Mouse (Mus musculus): ENCODE measurements around the gene Rad9b.

GRCm38 (mm10) chr5:122402160-122402559, 48.1 kb upstream of the Rad9b start:
- TF ChIP-seq GATA1 (IDR thresholded peaks at IDR 0.05; ENCODE audit: borderline replicate concordance, low read length) (no peak), FLI1 (IDR thresholded peaks at IDR 0.05; ENCODE audit: low read length) (no peak)

Measured in megakaryocyte, embryonic 14.5 days (primary cell).